Mouse (Mus musculus): ENCODE measurements around the gene Psmd14. TPM values are rescaled to one million over a fixed set of nuclear protein-coding genes. Genes with fewer than 3 reads are reported as not detected.

Psmd14 gene
- total RNA-seq (2015; ENCODE audit: low replicate concordance) (126 and 128 TPM in 2 replicates), total RNA-seq (2017; ENCODE audit: low replicate concordance) (66.0 and 108 TPM in 2 replicates)

DNA sequence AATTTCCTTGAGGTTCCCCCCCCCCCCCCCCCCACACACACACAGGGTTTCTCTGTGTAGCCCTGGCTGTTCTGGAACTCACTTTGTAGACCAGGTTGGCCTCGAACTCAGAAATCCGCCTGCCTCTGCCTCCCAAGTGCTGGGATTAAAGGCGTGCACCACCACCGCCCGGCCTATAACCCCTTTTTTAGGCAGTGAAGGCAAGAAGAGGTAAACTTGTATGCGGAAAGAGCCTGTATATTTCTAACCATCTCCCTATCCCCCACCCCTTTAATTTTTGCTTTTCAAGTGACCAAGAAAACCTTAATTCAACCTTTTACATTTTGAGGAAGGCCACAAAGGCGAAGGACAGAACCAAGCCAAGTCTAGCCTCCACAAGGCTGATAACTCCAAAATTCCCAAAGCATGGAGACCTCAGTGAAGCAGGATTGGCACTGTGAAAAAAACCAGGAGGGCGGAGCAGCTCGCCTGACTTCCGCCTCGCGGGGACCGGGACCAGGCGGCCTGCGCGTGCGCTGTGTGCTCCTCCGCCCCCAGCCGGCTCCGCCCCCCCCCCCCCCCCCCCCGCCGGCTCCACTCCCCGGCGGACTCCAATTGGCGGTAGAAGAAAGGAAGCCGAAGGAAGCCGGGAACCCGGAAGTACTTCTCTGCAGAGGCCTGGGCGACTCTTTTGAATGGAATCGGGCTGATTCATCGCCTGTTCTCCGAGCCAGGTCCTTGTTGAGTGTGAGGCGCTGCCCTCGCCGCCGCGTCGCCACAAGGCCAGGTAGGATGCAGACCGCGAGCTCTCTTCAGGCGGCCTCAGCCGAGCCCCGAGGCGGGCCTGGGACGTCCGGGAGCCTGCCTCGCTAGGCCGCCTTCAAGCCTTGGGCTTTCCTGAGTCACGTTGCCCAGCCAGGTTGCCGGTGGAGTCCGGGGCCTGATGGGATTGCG, at the start of gene Psmd14:
Gene Psmd14, plus strand, starts transcription at position 587 of the 933 bp plus-strand sequence.
- peak; percentile 93 for ATAC-seq (replicated peaks; ENCODE audit: low FRiP score, poor library complexity, severe bottlenecking)

- no peak for ATAC-seq (replicated peaks; ENCODE audit: low FRiP score, poor library complexity, severe bottlenecking)
These were observed 48.7 kb upstream of the Psmd14 start for GRCm38 (mm10) chr2:61662833-61663232.

GRCm38 (mm10) chr2:61663573-61664241, 47.8 kb upstream of the Psmd14 start:
- no peak for ATAC-seq (replicated peaks; ENCODE audit: low FRiP score, poor library complexity, severe bottlenecking)

GRCm38 (mm10) chr2:61667420-61667819, 44.1 kb upstream of the Psmd14 start:
- no peak for ATAC-seq (replicated peaks; ENCODE audit: low FRiP score, poor library complexity, severe bottlenecking)

DNA sequence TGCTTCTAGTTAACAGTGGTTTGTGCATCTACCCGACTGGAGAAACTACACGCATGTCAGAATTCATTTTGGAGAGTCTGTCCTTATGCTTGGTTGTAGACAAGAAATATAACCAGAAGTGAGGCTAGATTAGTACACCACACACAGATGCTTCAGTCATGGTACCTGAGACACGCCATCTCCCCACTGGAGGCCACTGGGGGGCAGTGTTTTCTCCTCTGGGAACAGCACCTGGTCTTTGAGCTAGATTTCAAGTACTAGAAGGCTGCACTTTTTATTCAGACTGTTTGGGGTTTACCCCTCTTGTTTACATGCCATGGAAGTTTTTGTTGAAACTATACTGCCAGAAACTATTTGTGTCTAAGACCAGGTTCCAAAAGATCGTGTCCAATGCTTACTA, 43.2 kb upstream of the Psmd14 start:
- ATAC-seq (replicated peaks; ENCODE audit: low FRiP score, poor library complexity, severe bottlenecking), result no peak

DNA sequence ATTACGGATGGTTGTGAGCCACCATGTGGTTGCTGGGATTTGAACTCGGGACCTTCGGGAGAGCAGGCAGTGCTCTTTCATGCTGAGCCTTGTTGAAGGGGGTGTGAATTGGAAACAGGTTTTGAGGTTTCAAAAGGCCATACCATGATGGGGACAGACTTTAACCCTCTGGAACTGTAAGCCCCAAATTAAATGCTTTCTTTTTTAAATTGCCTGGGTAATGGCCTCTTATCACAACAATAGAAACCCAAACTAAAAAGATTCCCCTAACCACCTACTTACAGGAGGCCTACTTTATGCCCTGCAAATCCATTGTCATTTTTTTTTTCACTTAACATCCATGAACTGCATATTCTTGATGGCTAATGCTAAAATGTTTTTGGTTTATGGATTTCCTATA, 36.9 kb upstream of the Psmd14 start:
- no peak for ATAC-seq (replicated peaks; ENCODE audit: low FRiP score, poor library complexity, severe bottlenecking)

- ATAC-seq (replicated peaks; ENCODE audit: low FRiP score, poor library complexity, severe bottlenecking), result no peak
These were observed 29.9 kb upstream of the Psmd14 start for GRCm38 (mm10) chr2:61681572-61681971.

DNA sequence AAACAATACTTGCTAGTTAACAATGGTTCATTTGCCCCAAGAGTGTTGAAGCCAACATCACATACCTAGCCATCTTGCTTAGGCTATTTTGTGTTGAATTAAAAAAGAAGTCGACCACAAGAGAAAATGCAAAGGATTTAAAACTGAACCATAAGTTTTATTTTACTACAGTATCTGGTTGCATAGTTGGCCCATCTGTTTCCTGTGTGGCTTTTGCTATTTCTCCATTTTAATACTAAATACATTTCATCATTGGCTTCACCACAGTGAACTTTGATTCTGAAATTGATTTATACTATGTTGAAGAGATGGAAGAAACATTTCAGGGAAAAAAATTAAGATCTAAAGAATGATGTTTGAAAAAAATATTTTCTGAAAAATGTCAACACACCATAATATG, 25.0 kb upstream of the Psmd14 start:
- no peak for ATAC-seq (replicated peaks; ENCODE audit: low FRiP score, poor library complexity, severe bottlenecking)

DNA sequence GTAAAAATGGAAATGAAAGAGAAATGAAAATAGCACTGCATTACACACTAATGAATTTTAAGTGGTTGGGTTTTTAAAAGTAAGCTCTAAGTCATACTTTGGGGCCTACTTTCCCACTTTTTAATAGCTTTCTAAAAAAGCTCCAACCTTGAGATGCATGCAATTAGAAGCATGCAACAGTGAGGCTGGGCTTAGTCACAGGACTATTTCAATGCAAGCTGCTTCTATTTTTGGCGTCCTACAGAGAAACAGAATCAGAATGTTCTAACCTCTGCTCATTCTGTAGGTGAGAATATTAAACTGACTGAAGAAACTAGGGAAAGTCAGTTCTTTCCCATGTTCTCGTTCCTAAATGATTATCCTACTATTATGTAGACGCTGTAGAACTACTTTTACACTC, 22.4 kb upstream of the Psmd14 start:
- no peak for ATAC-seq (replicated peaks; ENCODE audit: low FRiP score, poor library complexity, severe bottlenecking)

- no peak for ATAC-seq (replicated peaks; ENCODE audit: low FRiP score, poor library complexity, severe bottlenecking)
These were observed 1.9 kb upstream of the Psmd14 start for GRCm38 (mm10) chr2:61709570-61709969.

- peak; percentile 55 for ATAC-seq (replicated peaks; ENCODE audit: low FRiP score, poor library complexity, severe bottlenecking)
These were observed 1.0 kb downstream of the Psmd14 start for GRCm38 (mm10) chr2:61712526-61712925.

- ATAC-seq (replicated peaks; ENCODE audit: low FRiP score, poor library complexity, severe bottlenecking), result no peak
These were observed 11.0 kb downstream of the Psmd14 start for GRCm38 (mm10) chr2:61722401-61722982.

- no peak for ATAC-seq (replicated peaks; ENCODE audit: low FRiP score, poor library complexity, severe bottlenecking)
These were observed 21.4 kb downstream of the Psmd14 start for GRCm38 (mm10) chr2:61732802-61733486.

GRCm38 (mm10) chr2:61734175-61734574, 22.7 kb downstream of the Psmd14 start:
- ATAC-seq (replicated peaks; ENCODE audit: low FRiP score, poor library complexity, severe bottlenecking), result no peak

DNA sequence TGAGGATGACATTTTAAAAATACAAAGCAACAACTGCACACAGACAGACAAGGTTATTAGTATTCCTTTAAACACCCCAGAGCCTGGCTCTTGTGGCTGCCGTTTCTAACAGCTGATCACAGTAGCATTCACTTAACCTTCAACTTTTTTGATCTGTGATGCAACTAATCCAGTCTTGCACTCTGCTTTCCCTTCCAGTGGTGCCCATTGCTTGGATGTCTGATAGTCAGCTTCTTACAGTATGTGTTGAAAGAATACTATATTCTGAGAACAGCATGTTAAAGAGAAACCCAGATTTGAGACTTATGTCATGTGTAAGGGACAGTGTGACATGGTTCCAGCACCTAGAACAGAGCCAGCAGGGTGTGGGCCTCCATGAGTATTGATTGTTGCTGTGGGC, 34.6 kb downstream of the Psmd14 start:
- no peak for ATAC-seq (replicated peaks; ENCODE audit: low FRiP score, poor library complexity, severe bottlenecking)

DNA sequence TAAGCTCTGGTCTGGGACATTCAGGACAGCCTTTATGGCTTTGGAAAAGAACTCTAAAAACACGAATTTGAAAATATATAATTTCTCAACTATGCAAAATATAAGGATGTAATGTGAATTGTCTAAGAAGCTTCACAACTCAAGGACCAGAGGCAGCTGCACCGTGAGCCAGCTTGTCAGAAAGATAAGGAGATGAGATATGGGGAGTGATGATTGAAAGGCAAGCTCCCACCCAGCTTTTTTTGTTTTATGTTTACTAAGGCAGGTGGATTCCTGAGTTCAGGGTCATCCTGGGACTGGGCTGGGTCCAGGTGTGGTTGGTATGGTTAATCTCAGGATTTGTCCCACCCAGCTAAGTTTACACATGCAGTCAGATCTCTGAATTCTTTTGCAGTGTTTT, 35.1 kb downstream of the Psmd14 start:
- ATAC-seq (replicated peaks; ENCODE audit: low FRiP score, poor library complexity, severe bottlenecking), result no peak

- no peak for ATAC-seq (replicated peaks; ENCODE audit: low FRiP score, poor library complexity, severe bottlenecking)
These were observed 35.9 kb downstream of the Psmd14 start for GRCm38 (mm10) chr2:61747411-61747810.

DNA sequence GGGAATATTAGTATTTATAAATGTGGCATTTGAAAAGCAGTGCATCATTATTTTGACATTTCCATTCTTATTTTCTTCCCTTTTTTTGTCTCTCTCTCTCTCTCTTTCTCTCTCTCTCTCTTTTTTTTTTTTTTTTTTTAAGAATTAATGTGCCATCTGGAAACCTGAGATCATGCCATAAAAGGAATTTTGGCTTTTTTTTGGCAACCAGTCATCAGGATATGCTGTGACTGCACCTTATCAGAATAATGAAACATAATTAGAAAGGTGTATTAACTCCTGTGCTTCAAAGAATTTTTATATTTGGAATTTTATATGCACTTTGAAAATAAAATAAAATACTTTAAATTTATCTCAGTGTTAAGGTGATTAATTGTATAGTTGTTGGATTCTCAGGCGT, 39.2 kb downstream of the Psmd14 start:
- ATAC-seq (replicated peaks; ENCODE audit: low FRiP score, poor library complexity, severe bottlenecking), result no peak

- no peak for ATAC-seq (replicated peaks; ENCODE audit: low FRiP score, poor library complexity, severe bottlenecking)
These were observed 39.8 kb downstream of the Psmd14 start for GRCm38 (mm10) chr2:61751286-61751685.

- ATAC-seq (replicated peaks; ENCODE audit: low FRiP score, poor library complexity, severe bottlenecking), result no peak
These were observed 40.9 kb downstream of the Psmd14 start for GRCm38 (mm10) chr2:61752362-61752761.
